In genomic region chr2:118539881-118540516, GRCm38 (mm10) we compare ENCODE assay signal across 8 mouse cellular contexts. TPM values are rescaled to one million over a fixed set of nuclear protein-coding genes. Genes with fewer than 3 reads are reported as not detected.
A peak's percentile ranks its signal among the peaks of the same experiment; 100 is the strongest.
DNase-seq lines count a peak whose midpoint lies in the region; ATAC-seq lines count a peak whose summit lies in the region.

No protein-coding gene starts in this region.

- no peaks in the 10 kb centered on the region for H3K9me3 ChIP-seq in kidney, embryonic 14.5 days (ENCODE audit: control insufficient read depth, low read length)

- 0 out of 2 replicates have a peak overlapping the region, but pooled peaks have one; percentile 12 for H3K9ac ChIP-seq in kidney, embryonic 14.5 days (ENCODE audit: low read depth, low read length)

- H3K27ac ChIP-seq in kidney, embryonic 14.5 days (ENCODE audit: low read depth, low read length), result peak overlapping the region; percentile 88

- peaks cover 51% of the 10 kb centered on the region for H3K4me1 ChIP-seq in kidney, embryonic 14.5 days (ENCODE audit: control insufficient read depth, insufficient read depth, low read length)

- peak; percentile 67 for DNase-seq in layer of hippocampus, adult 9-11 months
- no peak for DNase-seq in layer of hippocampus, postnatal 10 days (ENCODE audit: low spot score in 2 of 2)
- DNase-seq in heart, adult 8-10 months (ENCODE audit: low spot score), result peak; percentile 58
- DNase-seq in lung, postnatal 36 days, result peak; percentile 64
- DNase-seq in left cerebral cortex, adult 9 months (ENCODE audit: low spot score in 2 of 2), result no peak
- no peak for DNase-seq in T-cell, adult 2 months (ENCODE audit: low spot score)

- H3K36me3 ChIP-seq in kidney, embryonic 14.5 days (ENCODE audit: control insufficient read depth, insufficient read depth, low read length), result peaks cover 12% of the 10 kb centered on the region; the same call in 1 of the 2 replicates

- WGBS in kidney, embryonic 14.5 days, result 26% methylated on average over 9 of the region's 9 CpGs

- H3K4me3 ChIP-seq in kidney, embryonic 14.5 days (ENCODE audit: low read length), result no peak overlapping the region

- ATAC-seq in kidney, embryonic 14.5 days (ENCODE audit: low FRiP score, low TSS enrichment), result no peak
- ATAC-seq in frontal cortex, adult (ENCODE audit: low TSS enrichment), result no peak

- no peak overlapping the region; the same call in 1 of the 2 replicates for H3K4me2 ChIP-seq in kidney, embryonic 14.5 days (replicated peaks; ENCODE audit: low read depth, low read length)

- no peaks in the 10 kb centered on the region for H3K27me3 ChIP-seq in kidney, embryonic 14.5 days (ENCODE audit: control insufficient read depth, insufficient read depth, low read length)

RNA-seq across cellular contexts. Expression of gene Bmf, which starts 9.5 kb away (rescaled TPM):
- 1 to 10 TPM; 2.3 to 4.5 TPM for total RNA-seq in layer of hippocampus, postnatal 10 days (2021)
- total RNA-seq in heart, adult 8-10 months (2022), result 1 to 10 TPM; 2.8 to 9.8 (median 7.7) TPM
- polyA plus RNA-seq in kidney, embryonic 14.5 days (2014; fragmentation: Nextera tagmentation; extraction: Ambion mirVana), result 6.0 and 9.6 TPM in 2 replicates

RNA-seq across cellular contexts. Expression of gene Bub1b, which starts 58.0 kb away (rescaled TPM):
- 1 to 10 TPM; 5.1 to 6.2 TPM for total RNA-seq in layer of hippocampus, postnatal 10 days (2021)
- total RNA-seq in heart, adult 8-10 months (2022), result under 1 TPM; 0.56 to 0.94 (median 0.60) TPM
- polyA plus RNA-seq in kidney, embryonic 14.5 days (2014; fragmentation: Nextera tagmentation; extraction: Ambion mirVana), result 63.7 and 107 TPM in 2 replicates

Comparison
In these comparisons a context has a peak if more than half of its experiments do, and no peak if none do; other contexts are left out.
1. DNase-seq: peak in layer of hippocampus, adult 9-11 months (single experiment), heart, adult 8-10 months (single experiment) and lung, postnatal 36 days (single experiment); none in layer of hippocampus, postnatal 10 days (0 of 2), left cerebral cortex, adult 9 months (0 of 2) and T-cell, adult 2 months (single experiment).